Mouse (Mus musculus): ENCODE data around the gene Scube2. TPM values are rescaled to one million over a fixed set of nuclear protein-coding genes. Genes with fewer than 3 reads are reported as not detected.

Gene Scube2
- polyA plus RNA-seq, 1 experiment from 2014 or later = 0.79 TPM

DNA sequence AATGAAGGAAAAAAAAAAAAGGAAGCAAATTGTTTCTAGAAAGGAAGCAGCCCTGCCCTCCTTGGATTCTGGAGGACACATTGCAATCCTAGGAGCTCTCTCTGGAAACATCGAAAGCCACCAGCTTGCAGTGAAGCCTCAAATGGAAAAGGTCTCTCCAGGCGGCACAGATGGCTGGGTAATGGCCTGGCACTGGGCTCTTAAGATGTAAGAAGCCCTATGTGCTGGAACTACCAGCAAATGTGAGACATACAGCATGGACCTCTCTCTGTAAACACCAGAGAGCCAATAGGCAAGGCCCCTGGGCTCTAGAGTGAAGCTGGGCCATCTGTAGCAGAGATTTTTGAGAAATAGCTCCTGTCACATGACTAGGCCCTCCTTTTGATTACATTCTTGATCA is 24.8 kb upstream of the Scube2 start:
- no peak overlapping the region for H3K4me2 ChIP-seq (replicated peaks; ENCODE audit: low read depth)
- WGBS = 85% methylated on average over 2 of the region's 2 CpGs
- no peaks in the 10 kb centered on the region for H3K9me3 ChIP-seq (ENCODE audit: control insufficient read depth, low read length)

DNA sequence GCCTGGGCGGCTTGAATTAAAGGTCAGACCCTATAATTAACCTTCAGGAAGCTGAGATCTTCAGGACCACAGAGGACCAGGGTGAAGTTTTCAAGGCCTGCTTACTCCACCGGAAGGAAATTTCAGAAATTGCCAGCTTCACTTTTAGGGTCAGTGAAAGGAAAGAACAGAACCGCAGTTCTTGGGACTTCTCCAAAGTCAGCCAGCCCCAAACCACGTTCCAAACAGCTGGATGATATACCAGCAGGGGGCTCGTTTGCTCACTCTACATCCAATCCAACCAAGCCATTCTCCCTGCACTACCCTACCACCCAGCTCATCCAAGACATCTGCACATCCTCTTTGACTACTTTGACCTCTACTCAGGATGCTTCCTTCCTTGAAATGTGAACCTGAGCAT is 23.8 kb upstream of the Scube2 start:
- H3K27ac ChIP-seq (replicated peaks) = no peak overlapping the region
- no peak for ATAC-seq (ENCODE audit: low FRiP score, low TSS enrichment)
- no peak overlapping the region for H3K9ac ChIP-seq (ENCODE audit: low read length)
- no peak overlapping the region for H3K4me2 ChIP-seq (replicated peaks; ENCODE audit: low read depth)
- TF ChIP-seq CTCF (IDR thresholded peaks at IDR 0.05; ENCODE audit: low read depth) (no peak), EP300 (optimal IDR thresholded peaks at IDR 0.05) (no peak)
- no peaks in the 10 kb centered on the region for H3K9me3 ChIP-seq (ENCODE audit: control insufficient read depth, low read length)
- no peak overlapping the region for H3K4me3 ChIP-seq (ENCODE audit: low read depth, low read length)
- H3K4me1 ChIP-seq (replicated peaks; ENCODE audit: control insufficient read depth, insufficient read depth) = no peaks in the 10 kb centered on the region
- H3K36me3 ChIP-seq (ENCODE audit: control insufficient read depth, insufficient read depth, low read length) = peaks cover 7% of the 10 kb centered on the region
- 73% methylated on average over 5 of the region's 5 CpGs for WGBS
- no peak for DNase-seq (ENCODE audit: low spot score)
- no peaks in the 10 kb centered on the region for H3K27me3 ChIP-seq (ENCODE audit: control insufficient read depth, insufficient read depth, low read length)

More for the DNA sequence above, 24.8 kb upstream of the Scube2 start:
- Histone ChIP-seq H3K4me3 (ENCODE audit: low read depth, low read length) (no peak overlapping the region), H3K27ac (replicated peaks) (no peak overlapping the region), H3K4me1 (replicated peaks; ENCODE audit: control insufficient read depth, insufficient read depth) (no peaks in the 10 kb centered on the region), H3K36me3 (ENCODE audit: control insufficient read depth, insufficient read depth, low read length) (peaks cover 13% of the 10 kb centered on the region), H3K27me3 (ENCODE audit: control insufficient read depth, insufficient read depth, low read length) (no peaks in the 10 kb centered on the region), H3K9ac (ENCODE audit: low read length) (no peak overlapping the region)
- DNase-seq (ENCODE audit: low spot score) (no peak), ATAC-seq (ENCODE audit: low FRiP score, low TSS enrichment) (no peak)
- TF ChIP-seq CTCF (IDR thresholded peaks at IDR 0.05; ENCODE audit: low read depth) = no peak
- TF ChIP-seq EP300 (optimal IDR thresholded peaks at IDR 0.05) = no peak

DNA sequence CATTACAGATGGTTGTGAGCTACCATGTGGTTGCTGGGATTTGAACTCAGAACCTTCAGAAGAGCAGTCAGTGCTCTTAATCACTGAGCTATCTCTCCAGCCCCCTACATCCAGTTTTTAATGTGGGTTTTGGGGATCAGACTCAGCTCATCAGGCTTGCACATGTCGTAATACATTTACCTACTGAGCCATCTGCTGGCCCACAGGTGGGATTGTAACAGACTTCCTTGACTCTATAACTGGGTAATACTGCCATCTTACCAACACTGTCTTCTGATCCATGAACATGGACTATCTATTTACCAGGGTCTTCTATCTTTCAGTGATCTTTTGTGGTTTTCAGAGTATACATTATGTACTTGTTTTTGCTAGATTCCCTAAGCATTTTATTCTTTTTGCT is 20.8 kb upstream of the Scube2 start:
- H3K4me1 ChIP-seq (replicated peaks; ENCODE audit: control insufficient read depth, insufficient read depth) = no peaks in the 10 kb centered on the region
- no peaks in the 10 kb centered on the region; the same call in 1 of the 2 replicates for H3K36me3 ChIP-seq (ENCODE audit: control insufficient read depth, insufficient read depth, low read length)
- H3K9ac ChIP-seq (ENCODE audit: low read length) = no peak overlapping the region
- no peak overlapping the region for H3K27ac ChIP-seq (replicated peaks)
- H3K4me3 ChIP-seq (ENCODE audit: low read depth, low read length) = no peak overlapping the region
- no peaks in the 10 kb centered on the region for H3K9me3 ChIP-seq (ENCODE audit: control insufficient read depth, low read length)
- H3K27me3 ChIP-seq (ENCODE audit: control insufficient read depth, insufficient read depth, low read length) = no peaks in the 10 kb centered on the region
- WGBS = 95% methylated on average over 1 of the region's 1 CpGs
- DNase-seq (ENCODE audit: low spot score) (no peak), ATAC-seq (ENCODE audit: low FRiP score, low TSS enrichment) (no peak)
- H3K4me2 ChIP-seq (replicated peaks; ENCODE audit: low read depth) = no peak overlapping the region
- TF ChIP-seq EP300 (optimal IDR thresholded peaks at IDR 0.05) (no peak), CTCF (IDR thresholded peaks at IDR 0.05; ENCODE audit: low read depth) (peak; percentile 30; the same call in 1 of the 2 replicates)

DNA sequence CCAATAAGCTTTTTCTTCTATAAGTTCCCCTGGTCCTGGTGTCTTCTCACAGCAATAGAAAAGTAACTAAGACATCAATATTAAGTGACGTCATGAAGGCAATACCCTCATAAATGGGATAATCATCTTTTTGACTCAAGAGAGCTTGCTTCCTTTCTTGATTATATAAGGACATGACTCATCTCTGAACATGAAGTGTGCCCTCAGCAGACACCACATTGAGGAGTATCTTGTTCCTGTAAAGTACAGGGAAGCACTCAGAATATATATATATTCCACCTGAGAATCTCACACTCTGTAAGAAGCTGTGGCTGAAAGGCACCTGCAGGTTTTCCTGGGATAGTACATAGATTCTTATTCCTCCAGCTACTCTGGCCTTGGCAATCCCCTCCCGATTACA is 17.1 kb upstream of the Scube2 start:
- H3K4me1 ChIP-seq (replicated peaks; ENCODE audit: control insufficient read depth, insufficient read depth) = no peaks in the 10 kb centered on the region; the same call in 1 of the 2 replicates
- no peaks in the 10 kb centered on the region for H3K27me3 ChIP-seq (ENCODE audit: control insufficient read depth, insufficient read depth, low read length)
- TF ChIP-seq CTCF (IDR thresholded peaks at IDR 0.05; ENCODE audit: low read depth) = no peak
- TF ChIP-seq EP300 (optimal IDR thresholded peaks at IDR 0.05) = no peak
- no peak overlapping the region for H3K4me2 ChIP-seq (replicated peaks; ENCODE audit: low read depth)
- no peaks in the 10 kb centered on the region for H3K36me3 ChIP-seq (ENCODE audit: control insufficient read depth, insufficient read depth, low read length)
- no peak overlapping the region for H3K27ac ChIP-seq (replicated peaks)
- WGBS = 85% methylated on average over 2 of the region's 2 CpGs
- no peak overlapping the region for H3K9ac ChIP-seq (ENCODE audit: low read length)
- no peak overlapping the region for H3K4me3 ChIP-seq (ENCODE audit: low read depth, low read length)
- no peaks in the 10 kb centered on the region for H3K9me3 ChIP-seq (ENCODE audit: control insufficient read depth, low read length)
- ATAC-seq (ENCODE audit: low FRiP score, low TSS enrichment) (no peak), DNase-seq (ENCODE audit: low spot score) (no peak)

DNA sequence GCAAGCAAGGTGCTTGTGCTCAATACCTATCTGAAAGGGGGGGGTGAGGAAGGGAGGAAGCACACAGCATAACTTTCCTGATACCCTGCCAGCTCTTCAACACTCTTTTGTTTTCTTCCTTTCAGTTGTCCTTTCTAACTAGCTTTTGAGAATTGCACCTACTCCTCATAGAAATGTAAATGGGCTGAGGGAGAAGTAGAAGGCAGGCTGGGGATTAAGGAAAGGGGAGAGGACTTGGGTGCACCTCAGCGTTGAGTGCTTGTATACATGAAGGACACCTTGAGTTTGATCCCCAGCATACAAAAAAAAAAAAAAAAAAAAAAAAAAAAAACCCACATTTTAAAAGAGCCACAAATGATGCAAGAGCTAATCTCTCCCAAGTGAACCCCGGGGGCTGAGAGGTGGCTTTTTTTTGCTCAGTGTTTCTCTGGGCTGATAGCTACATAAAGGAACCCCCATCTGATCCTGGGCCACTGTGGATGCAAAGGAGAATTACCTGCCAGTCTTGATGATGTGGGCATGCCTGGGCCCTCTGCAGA is 16.2 kb upstream of the Scube2 start:
- TF ChIP-seq CTCF (IDR thresholded peaks at IDR 0.05; ENCODE audit: low read depth) (no peak), EP300 (optimal IDR thresholded peaks at IDR 0.05) (no peak)
- Histone ChIP-seq H3K4me3 (ENCODE audit: low read depth, low read length) (no peak overlapping the region), H3K27me3 (ENCODE audit: control insufficient read depth, insufficient read depth, low read length) (no peaks in the 10 kb centered on the region), H3K27ac (replicated peaks) (no peak overlapping the region), H3K9ac (ENCODE audit: low read length) (no peak overlapping the region), H3K9me3 (ENCODE audit: control insufficient read depth, low read length) (no peaks in the 10 kb centered on the region), H3K4me2 (replicated peaks; ENCODE audit: low read depth) (no peak overlapping the region), H3K36me3 (ENCODE audit: control insufficient read depth, insufficient read depth, low read length) (no peaks in the 10 kb centered on the region), H3K4me1 (replicated peaks; ENCODE audit: control insufficient read depth, insufficient read depth) (no peaks in the 10 kb centered on the region; the same call in 1 of the 2 replicates)
- WGBS = 67% methylated on average over 2 of the region's 2 CpGs
- no peak for ATAC-seq (ENCODE audit: low FRiP score, low TSS enrichment)
- DNase-seq (ENCODE audit: low spot score) = no peak

DNA sequence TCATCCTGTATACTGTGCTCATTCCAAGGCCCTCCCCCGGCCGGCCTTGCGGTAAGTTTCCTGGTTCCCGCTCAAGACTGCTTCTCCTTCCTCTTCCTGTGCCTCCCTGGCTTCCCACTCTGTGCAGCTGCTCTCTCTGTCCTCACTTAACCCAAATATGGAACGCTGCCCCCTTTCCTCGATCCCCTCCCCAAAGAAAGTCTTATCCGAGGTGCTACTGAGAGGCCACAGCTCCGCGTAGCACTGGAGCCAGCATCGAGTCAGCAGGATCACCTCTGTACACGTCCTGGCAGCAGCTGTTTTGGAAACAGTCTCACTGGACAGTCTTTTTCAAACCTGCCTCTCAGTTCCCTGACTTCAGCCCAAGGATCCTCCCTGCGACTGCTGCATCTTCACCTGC is 13.7 kb upstream of the Scube2 start:
- Histone ChIP-seq H3K27ac (replicated peaks) (no peak overlapping the region), H3K4me1 (replicated peaks; ENCODE audit: control insufficient read depth, insufficient read depth) (no peaks in the 10 kb centered on the region; the same call in 1 of the 2 replicates), H3K9ac (ENCODE audit: low read length) (no peak overlapping the region), H3K36me3 (ENCODE audit: control insufficient read depth, insufficient read depth, low read length) (no peaks in the 10 kb centered on the region), H3K4me2 (replicated peaks; ENCODE audit: low read depth) (no peak overlapping the region), H3K9me3 (ENCODE audit: control insufficient read depth, low read length) (no peaks in the 10 kb centered on the region), H3K4me3 (ENCODE audit: low read depth, low read length) (no peak overlapping the region), H3K27me3 (ENCODE audit: control insufficient read depth, insufficient read depth, low read length) (no peaks in the 10 kb centered on the region)
- ATAC-seq (ENCODE audit: low FRiP score, low TSS enrichment) (no peak), DNase-seq (ENCODE audit: low spot score) (no peak)
- no peak for TF ChIP-seq CTCF (IDR thresholded peaks at IDR 0.05; ENCODE audit: low read depth)
- TF ChIP-seq EP300 (optimal IDR thresholded peaks at IDR 0.05) = no peak
- 31% methylated on average over 12 of the region's 12 CpGs for WGBS
